Mouse (Mus musculus): ENCODE measurements around the gene Hcn1.
"Not testable (repeated sequence)": the region's sequence is repeated elsewhere in the genome, so short reads cannot be mapped to it uniquely, and the experiment has no call there.

Gene Hcn1

GRCm38 (mm10) chr13:117877787-117878186 lies 275.7 kb downstream of the Hcn1 start:
- no peak for DNase-seq (ENCODE audit: low read depth)

GRCm38 (mm10) chr13:117880471-117881225 lies 278.5 kb downstream of the Hcn1 start:
- no peak for DNase-seq (ENCODE audit: low read depth)

DNA sequence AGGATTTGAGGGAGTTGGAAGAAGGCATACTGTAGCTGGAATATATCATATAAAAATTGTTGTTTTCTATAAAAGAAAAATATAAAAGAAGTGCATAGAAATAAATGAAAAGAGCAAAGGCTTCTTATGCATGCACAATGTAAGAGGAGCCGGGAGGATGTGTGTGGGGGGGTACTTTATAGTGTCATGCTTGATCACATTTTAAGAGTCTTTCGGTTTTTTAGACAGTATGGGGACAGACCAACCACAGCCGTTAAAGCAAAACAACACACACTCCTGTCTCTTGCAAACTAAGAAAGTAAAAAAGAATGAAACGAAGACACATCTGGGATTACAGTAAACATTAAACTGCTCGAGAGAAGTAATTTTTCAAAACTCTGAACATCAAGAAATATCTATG lies 290.0 kb downstream of the Hcn1 start:
- no peak for DNase-seq (ENCODE audit: low read depth)

DNA sequence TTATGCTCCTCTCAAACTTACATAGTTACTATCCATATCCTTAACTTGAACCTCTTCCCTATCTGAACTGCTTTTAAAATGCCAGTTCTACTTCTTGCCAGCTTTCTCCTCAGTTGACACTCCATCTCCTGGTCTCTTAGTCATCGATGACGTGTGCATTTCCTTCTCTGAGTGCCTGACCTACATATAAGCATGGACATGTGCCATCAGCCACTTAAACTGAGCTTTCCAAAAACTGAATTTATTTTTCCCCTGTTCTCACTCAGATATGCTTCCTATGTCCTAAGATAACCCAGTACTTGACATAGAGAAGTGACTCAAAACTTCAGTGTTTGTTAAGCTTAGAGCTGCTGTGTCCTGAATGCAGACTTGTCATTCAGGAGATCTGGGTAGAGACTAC lies 295.9 kb downstream of the Hcn1 start:
- no peak for DNase-seq (ENCODE audit: low read depth)

DNA sequence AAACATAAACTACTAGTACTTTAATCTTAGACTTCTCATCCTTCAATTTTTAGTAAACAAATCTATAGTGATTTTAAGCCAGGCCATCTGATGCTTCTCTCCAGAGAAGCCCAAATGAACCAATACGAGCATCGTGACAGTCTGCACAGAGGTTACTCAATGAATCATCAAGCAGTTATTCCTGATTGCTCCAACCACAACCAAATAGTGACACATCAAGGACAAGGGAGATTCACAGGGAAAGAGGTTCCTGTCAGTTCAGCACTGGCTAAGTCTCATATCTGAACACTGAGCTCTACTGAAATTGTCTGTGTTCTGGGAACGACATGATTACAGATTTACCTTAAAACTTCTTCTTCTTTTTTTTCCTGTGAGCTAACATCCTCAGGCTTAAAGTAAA lies 305.7 kb downstream of the Hcn1 start:
- DNase-seq (ENCODE audit: low read depth): no peak

GRCm38 (mm10) chr13:117929734-117930133 lies 327.6 kb downstream of the Hcn1 start:
- DNase-seq (ENCODE audit: low read depth): no peak

DNA sequence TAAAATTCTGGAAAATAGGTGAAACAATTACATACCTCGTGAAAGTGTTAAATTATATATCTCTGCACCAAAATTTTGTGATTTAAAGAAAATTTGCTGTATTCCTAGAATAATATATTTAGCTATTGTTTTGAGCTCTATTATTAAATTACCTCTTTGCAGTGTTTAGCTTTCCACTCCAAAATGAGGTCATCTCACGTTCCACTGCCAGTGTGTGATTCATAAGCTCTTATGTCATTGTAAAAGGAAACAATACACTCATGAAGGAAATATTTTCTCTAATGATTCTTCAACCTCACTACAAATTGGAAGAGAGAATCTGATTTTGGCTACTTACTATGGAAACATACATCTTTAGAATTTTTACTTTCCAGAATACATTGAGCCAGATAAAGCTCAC lies 329.6 kb downstream of the Hcn1 start:
- no peak for DNase-seq (ENCODE audit: low read depth)

DNA sequence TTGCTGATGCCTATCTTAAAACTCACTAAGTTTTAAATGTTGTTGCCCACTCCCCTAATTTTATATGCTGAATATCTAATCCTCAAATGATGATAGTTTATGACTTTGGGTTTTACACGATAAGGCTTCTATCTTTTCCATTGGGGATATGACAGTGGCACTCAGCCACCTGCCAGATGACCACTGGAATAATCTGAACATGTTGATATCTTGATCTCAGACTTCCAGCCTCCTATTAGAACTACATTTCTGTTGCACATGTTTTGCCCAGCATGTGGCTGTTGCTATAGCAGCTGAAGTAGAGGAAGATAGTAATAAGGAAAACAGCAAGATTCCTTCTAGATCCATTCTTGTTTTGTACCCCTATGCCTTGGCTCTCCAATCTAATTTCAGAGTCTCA lies 336.6 kb downstream of the Hcn1 start:
- DNase-seq (ENCODE audit: low read depth): no peak

GRCm38 (mm10) chr13:117940536-117941280 lies 338.6 kb downstream of the Hcn1 start:
- DNase-seq (ENCODE audit: low read depth): no peak

GRCm38 (mm10) chr13:117946843-117947242 lies 344.7 kb downstream of the Hcn1 start:
- DNase-seq (ENCODE audit: low read depth): no peak

DNA sequence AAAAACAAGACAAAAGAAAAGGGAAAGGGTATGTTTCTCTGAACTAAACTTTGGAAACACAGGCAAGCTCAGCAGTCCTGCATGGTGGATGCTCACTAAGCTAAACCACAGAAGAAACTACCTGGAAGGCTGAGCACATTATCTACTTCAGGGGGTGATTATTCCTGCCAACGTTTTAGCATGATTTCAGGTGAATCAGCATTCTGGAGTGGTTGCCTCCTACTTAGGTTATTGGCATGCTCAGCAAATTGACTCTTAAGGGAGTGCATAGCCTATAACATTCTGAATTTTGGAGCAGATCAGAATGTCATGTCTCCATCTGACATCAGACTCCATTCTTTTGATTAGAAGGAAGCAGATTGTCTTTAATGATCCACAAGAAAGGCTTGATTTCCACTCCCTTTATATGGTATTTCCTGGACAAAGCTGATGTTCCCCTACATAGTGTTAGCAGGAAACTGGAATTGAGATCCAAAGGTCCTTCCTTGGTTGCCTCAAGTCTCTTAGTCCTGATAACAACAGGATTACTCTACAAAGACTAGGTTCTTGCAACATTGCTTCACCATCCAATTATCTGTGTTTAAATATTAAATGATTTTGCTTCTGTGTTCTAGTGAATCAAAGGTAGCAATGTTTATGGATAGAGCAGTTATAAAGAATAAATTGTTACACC lies 345.7 kb downstream of the Hcn1 start:
- DNase-seq (ENCODE audit: low read depth): no peak

DNA sequence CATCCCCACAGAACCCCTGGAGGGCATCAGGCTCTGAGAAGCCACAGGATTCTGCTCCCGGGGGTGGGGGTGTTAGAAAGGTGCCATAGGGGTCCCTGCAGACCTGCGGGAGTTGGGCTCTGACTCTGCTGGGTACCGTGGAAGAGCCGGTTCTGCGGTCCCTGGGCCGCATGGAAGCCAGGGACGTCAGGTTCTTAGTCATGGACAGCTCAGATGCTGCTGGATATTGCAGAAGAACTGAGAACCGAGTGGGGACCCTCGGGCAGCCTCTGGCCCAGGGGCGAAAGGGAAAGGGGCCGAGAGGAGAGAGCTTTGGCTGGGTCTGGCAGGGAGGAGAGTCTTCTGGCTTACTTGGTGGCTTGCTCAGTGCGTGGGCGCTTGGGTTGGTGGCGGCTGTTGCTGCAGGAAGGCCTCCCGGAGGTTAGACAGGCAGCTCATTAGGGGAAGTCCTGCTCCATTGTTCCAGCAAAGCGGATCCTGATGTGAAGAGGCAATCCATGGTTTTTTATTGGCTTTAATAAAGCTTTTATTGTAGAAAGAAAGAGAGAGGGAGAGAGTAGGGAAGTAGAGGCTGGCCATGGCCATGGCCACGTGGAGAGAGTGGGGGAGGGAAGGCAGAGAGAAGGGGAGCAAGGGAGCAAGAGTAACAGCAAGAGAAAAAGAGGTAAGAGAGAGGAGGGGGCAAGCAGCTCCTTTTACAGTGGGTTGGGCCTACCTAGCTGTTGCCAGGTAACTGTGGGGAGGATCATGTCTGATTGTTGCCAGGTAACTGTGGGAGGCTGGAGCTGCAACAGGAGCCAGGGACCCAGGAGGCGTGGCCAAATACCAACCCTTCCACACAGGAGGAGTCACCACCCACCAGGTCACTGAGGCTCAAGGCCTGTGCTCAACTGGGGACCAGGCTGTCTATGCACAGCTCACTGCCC lies 356.6 kb downstream of the Hcn1 start:
- DNase-seq (ENCODE audit: low read depth): no peak

DNA sequence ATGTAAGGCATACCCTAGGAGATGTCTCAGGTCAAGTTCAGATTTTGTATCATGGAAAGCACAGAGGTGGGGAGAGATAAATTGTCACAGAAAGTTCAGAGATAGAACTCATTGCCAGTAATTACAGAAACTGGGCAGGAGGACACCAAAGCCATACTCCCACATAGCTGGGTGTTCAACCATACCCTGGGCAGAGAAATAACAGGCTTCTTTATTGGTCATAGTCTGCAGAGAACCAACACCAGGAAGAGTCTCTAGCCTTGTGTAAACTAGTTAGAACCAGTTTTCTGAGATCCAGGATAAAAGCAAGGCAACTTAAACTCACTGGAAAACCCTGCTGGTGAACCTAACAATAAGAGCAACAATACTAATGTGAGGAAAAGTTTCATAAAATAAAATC lies 362.5 kb downstream of the Hcn1 start:
- DNase-seq (ENCODE audit: low read depth): no peak

GRCm38 (mm10) chr13:117975382-117975781 lies 373.3 kb downstream of the Hcn1 start:
- no peak for DNase-seq (ENCODE audit: low read depth)

- no peak for DNase-seq (ENCODE audit: low read depth)
Measured at GRCm38 (mm10) chr13:117975823-117976222, 373.7 kb downstream of the Hcn1 start.

DNA sequence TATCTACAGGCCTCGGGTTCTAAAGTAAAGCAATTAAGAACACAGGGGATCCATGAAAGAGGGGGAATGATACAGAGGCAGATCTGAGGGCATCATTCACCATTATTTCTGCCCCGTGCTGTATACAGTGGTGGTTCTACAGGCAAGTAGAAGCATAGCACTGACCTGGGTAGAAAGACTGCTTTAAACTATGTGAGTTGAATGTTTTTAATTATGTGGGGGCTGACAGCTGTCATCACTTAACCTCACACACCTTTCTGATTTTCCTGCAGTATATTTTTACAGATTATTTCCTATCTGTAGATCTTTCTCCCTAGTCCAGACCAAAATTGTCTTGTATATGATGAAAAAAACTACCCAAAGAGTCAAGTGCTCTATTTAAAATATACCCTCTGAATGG lies 382.2 kb downstream of the Hcn1 start:
- no peak for DNase-seq (ENCODE audit: low read depth)

DNA sequence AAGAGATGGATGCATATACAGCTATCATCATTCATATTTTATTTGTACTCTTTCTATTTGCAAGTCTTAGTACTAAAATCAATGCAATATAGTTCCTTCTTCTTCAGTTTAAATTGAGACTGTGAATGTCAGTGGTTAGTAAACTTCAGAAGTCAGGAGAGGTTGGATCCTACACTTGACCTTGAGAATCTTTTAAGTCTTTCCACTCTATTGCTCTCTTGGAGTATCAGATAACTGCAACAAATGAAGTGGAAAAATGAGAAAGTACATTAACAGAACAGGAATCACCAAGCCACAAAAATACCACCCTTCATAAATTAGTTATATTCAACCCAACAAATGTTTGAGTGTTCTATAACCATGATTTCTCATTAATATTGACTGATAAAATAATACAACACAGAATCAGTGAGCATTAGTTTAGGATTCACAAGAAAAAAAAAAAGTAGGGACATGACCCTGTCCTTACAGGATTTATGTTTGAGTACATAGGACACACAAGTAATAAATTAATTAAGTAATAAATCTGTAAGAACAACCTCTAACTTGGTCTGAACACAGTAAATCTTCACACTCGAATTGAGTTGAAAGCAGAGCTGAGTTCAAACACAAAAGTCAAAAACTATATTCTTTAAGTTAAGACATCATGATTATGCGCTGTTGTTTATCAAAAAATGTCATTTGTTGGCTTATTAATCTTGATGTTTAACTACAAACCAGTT lies 397.8 kb downstream of the Hcn1 start:
- no peak for DNase-seq (ENCODE audit: low read depth)

- DNase-seq (ENCODE audit: low read depth): no peak
Measured at GRCm38 (mm10) chr13:118000538-118000937, 398.4 kb downstream of the Hcn1 start.

- DNase-seq (ENCODE audit: low read depth): no peak
Measured at GRCm38 (mm10) chr13:118021176-118021575, 419.1 kb downstream of the Hcn1 start.

- DNase-seq (ENCODE audit: low read depth): not testable (repeated sequence)
Measured at GRCm38 (mm10) chr13:118022891-118023290, 420.8 kb downstream of the Hcn1 start.

DNA sequence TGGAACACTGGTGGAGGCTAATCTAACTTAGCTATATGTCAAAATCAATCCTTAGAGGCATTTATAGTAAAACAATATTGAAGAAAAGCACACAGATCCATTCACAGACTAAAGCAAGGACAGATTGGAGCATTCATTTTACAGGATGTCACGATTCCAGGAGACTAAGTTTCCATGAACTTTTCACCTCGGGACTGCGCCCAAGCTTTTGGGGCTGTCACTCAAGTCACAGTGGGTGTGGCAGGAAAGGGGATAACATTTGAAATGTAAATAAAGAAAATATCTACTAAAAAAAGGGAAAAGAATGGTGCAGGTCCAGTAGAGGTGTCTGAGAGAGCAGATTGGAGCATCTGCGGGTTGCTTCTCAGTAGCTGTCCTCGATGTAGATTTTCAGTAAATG lies 421.3 kb downstream of the Hcn1 start:
- DNase-seq (ENCODE audit: low read depth): no peak
